Mouse (Mus musculus): ENCODE data around the gene Nmrk2. TPM values are rescaled to one million over a fixed set of nuclear protein-coding genes. Genes with fewer than 3 reads are reported as not detected.
"Not testable (repeated sequence)": the region's sequence is repeated elsewhere in the genome, so short reads cannot be mapped to it uniquely, and the experiment has no call there.

Gene Nmrk2
- polyA plus RNA-seq, 1 experiment from 2014 or later: 0.18 TPM

DNA sequence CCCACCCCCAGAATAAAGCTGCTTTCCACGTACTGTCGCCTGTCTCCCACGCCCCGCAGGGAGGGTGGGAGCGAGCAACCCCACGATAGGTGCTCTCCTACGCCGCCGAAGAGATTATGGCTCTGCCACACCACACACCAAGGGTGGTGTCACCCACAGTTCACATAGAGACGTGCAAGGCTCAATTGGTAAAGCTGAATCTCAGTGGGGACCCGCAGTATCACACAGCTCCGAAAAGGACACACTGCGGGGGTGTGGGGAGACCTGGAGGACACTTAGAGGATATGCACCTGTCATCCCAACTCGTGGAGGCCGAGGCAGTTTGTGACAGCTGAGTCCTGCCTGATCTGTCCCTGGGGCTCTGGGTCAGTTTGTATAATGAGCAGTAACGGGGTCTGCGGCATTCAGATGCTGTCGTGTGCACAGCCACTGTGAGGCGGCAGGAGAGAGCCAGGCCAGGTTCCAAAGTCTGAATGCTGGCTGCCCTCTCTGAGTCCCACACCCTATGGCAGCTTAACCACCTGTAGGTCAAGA, 8.8 kb downstream of the Nmrk2 start:
- H3K4me3 ChIP-seq (replicated peaks): peak overlapping the region; percentile 53
- ATAC-seq (ENCODE audit: insufficient read depth, low FRiP score, low read depth): no peak
- peaks cover 37% of the 10 kb centered on the region for H3K4me1 ChIP-seq
- peaks cover 20% of the 10 kb centered on the region; the same call in 1 of the 2 replicates for H3K36me3 ChIP-seq
- H3K9ac ChIP-seq: peak overlapping the region; percentile 26
- peak overlapping the region; percentile 89 for H3K27ac ChIP-seq
- WGBS: 5% methylated on average over 19 of the region's 19 CpGs
- peaks cover 24% of the 10 kb centered on the region for H3K27me3 ChIP-seq (replicated peaks)
- no peaks in the 10 kb centered on the region for H3K9me3 ChIP-seq
- peak overlapping the region; percentile 97 for H3K4me2 ChIP-seq

DNA sequence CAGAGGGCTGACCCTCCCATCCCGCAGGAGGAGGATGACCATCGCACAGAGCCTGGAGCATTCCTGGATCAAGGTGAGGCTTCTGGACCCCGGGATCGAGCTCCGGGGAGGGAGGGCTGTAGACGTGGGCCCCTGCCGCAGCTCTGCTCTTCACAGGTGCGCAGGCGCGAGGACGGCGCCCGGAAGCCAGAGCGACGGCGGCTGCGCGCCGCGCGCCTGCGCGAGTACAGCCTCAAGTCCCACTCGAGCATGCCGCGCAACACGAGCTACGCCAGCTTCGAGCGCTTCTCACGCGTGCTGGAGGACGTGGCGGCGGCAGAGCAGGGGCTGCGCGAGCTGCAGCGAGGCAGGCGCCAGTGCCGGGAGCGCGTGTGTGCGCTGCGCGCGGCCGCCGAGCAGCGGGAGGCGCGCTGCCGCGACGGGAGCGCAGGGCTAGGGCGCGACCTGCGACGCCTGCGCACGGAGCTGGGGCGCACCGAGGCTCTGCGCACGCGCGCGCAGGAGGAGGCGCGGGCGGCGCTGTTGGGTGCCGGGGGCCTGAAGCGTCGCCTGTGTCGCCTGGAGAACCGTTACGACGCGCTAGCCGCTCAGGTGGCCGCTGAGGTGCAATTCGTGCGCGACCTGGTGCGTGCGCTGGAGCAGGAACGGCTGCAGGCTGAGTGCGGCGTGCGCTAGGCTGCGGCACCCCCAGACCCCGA, 9.4 kb downstream of the Nmrk2 start:
- H3K4me1 ChIP-seq: peaks cover 37% of the 10 kb centered on the region
- H3K4me3 ChIP-seq (replicated peaks): peak overlapping the region; percentile 53
- ATAC-seq (ENCODE audit: insufficient read depth, low FRiP score, low read depth): peak; percentile 79
- H3K27me3 ChIP-seq (replicated peaks): peaks cover 24% of the 10 kb centered on the region
- H3K4me2 ChIP-seq: peak overlapping the region; percentile 97
- H3K9ac ChIP-seq: peak overlapping the region; percentile 29
- peak overlapping the region; percentile 89 for H3K27ac ChIP-seq
- no peaks in the 10 kb centered on the region for H3K9me3 ChIP-seq
- peaks cover 20% of the 10 kb centered on the region; the same call in 1 of the 2 replicates for H3K36me3 ChIP-seq
- 1% methylated on average over 92 of the region's 93 CpGs for WGBS

DNA sequence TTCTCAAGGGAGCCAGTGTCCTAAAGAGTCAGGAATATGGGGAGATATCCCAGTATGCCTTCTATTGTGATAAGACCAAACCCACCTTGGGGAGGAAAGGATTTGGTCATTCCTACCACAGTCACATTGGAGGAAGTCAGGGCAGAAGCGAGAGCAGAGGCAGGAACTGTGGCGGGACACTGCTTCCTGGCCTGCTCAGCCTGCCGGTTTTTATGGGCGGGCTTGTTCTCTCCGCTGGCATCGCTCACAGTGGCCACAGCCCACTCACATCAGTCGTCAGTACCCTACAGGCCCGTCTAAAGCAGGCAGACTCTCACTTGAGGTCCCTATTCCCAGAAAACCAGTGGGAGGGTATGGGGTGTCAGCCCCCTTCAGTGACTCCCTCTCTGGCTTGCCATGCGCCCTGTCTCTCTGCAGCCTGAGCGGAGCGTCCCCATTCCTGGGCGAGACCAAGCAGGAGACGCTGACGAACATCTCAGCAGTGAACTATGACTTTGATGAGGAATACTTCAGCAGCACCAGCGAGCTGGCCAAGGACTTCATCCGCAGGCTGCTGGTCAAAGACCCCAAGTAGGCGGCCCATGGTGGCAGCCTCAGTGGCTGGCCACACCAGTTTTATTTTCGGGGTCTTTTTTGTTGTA, 10.4 kb downstream of the Nmrk2 start:
- Histone ChIP-seq H3K4me2 (peak overlapping the region; percentile 97), H3K9ac (peak overlapping the region; percentile 7; the same call in 1 of the 2 replicates), H3K4me1 (peaks cover 37% of the 10 kb centered on the region), H3K27me3 (replicated peaks) (peaks cover 20% of the 10 kb centered on the region), H3K4me3 (replicated peaks) (peak overlapping the region; percentile 53; the same call in 1 of the 2 replicates), H3K27ac (peak overlapping the region; percentile 89), H3K9me3 (no peaks in the 10 kb centered on the region), H3K36me3 (peaks cover 24% of the 10 kb centered on the region)
- no peak for ATAC-seq (ENCODE audit: insufficient read depth, low FRiP score, low read depth)
- 81% methylated on average over 18 of the region's 18 CpGs for WGBS

DNA sequence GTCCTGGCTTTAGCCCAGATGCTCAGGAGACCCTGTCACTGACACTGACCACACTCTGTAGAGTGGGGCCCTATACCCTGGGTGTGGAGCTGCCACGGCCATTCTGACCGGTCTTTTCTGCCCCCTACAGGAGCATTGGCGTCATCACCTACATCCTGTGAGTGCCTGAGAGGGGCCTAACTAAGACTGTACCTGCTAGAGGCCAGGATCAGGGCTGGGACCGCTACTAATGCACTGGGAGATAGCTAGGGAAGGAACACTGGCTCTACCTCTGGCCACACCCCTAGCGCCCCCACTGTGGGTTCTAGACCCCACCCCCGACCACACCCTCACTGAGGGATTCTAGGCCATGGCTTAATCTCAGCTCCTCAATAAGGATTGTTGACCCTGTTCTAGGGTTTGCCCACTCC, 10.9 kb downstream of the Nmrk2 start:
- H3K27me3 ChIP-seq (replicated peaks): peaks cover 17% of the 10 kb centered on the region
- H3K9ac ChIP-seq: peak overlapping the region; percentile 7; the same call in 1 of the 2 replicates
- peaks cover 24% of the 10 kb centered on the region for H3K36me3 ChIP-seq
- no peak overlapping the region for H3K4me3 ChIP-seq (replicated peaks)
- peaks cover 37% of the 10 kb centered on the region for H3K4me1 ChIP-seq
- H3K4me2 ChIP-seq: no peak overlapping the region
- 59% methylated on average over 6 of the region's 6 CpGs for WGBS
- H3K27ac ChIP-seq: peak overlapping the region; percentile 89; the same call in 1 of the 2 replicates
- no peaks in the 10 kb centered on the region for H3K9me3 ChIP-seq
- no peak for ATAC-seq (ENCODE audit: insufficient read depth, low FRiP score, low read depth)

DNA sequence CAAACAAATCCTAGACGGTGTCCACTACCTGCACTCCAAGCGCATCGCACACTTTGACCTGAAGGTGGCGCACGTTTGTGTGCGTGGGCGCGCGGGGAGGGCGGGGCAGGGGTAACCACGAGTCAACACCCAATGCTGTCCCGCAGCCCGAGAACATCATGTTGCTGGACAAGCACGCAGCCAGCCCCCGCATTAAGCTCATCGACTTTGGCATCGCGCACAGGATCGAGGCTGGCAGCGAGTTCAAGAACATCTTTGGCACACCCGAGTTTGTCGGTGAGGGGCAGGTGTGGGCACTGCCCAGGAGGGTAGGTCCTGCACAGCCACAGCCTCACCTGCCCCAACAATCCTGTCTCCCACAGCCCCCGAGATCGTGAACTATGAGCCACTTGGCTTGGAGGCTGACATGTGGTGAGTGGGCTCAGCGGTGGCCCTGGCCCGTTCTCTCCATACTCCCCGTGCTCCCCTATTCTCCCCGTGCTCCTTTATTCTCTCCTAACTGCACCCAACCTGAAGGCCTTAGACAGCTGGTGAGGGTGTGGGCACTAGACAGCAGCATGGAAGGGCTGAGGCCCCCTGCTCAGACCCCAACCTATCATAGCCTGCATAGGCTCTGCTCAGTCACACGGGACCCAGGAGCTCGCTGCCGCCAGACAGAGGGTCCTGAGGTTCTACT, 11.5 kb downstream of the Nmrk2 start:
- ATAC-seq (ENCODE audit: insufficient read depth, low FRiP score, low read depth): no peak
- peaks cover 24% of the 10 kb centered on the region for H3K36me3 ChIP-seq
- H3K27me3 ChIP-seq (replicated peaks): peaks cover 15% of the 10 kb centered on the region
- H3K9ac ChIP-seq: no peak overlapping the region
- no peak overlapping the region for H3K4me2 ChIP-seq
- no peaks in the 10 kb centered on the region for H3K9me3 ChIP-seq
- no peak overlapping the region for H3K27ac ChIP-seq
- 69% methylated on average over 31 of the region's 31 CpGs for WGBS
- peaks cover 37% of the 10 kb centered on the region for H3K4me1 ChIP-seq
- no peak overlapping the region for H3K4me3 ChIP-seq (replicated peaks)

DNA sequence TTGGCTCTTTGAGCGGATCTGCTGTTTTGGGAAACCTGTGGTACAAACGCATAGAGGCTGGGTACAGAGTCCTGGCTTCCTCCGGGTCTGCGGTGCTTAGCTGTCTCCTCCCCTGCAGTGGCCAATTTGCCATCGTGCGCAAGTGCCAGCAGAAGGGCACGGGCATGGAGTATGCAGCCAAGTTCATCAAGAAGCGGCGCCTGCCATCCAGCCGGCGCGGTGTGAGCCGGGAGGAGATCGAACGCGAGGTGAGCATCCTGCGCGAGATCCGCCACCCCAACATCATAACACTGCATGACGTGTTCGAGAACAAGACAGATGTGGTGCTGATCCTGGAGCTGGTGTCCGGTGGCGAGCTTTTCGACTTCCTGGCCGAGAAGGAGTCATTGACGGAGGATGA, 12.0 kb downstream of the Nmrk2 start:
- H3K4me3 ChIP-seq (replicated peaks): no peak overlapping the region
- 75% methylated on average over 26 of the region's 26 CpGs for WGBS
- H3K27ac ChIP-seq: no peak overlapping the region
- peaks cover 37% of the 10 kb centered on the region for H3K4me1 ChIP-seq
- H3K27me3 ChIP-seq (replicated peaks): peaks cover 9% of the 10 kb centered on the region
- H3K36me3 ChIP-seq: peaks cover 24% of the 10 kb centered on the region
- no peak overlapping the region for H3K4me2 ChIP-seq
- H3K9me3 ChIP-seq: no peaks in the 10 kb centered on the region
- ATAC-seq (ENCODE audit: insufficient read depth, low FRiP score, low read depth): no peak
- no peak overlapping the region for H3K9ac ChIP-seq

DNA sequence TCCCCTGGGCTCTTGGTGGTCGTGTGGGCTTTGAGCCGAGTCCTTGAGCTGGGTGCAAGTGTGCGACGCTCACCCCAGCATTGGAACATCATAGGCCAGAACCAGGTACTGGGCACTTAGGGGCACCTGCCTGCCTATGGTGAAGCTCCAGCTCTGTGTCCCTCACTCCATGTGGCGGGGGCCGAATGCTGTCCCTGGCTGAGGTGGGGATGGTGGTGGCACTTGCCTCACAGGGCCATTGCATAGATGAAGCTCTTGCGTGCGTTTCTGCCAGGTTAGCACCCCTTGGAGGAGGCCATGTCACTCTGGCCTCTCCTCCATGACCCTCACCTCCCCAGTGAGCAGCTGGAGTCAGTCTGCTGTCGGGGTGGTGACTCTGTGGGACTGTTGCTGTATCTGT, 14.7 kb downstream of the Nmrk2 start:
- no peak overlapping the region for H3K4me3 ChIP-seq (replicated peaks)
- H3K27ac ChIP-seq: no peak overlapping the region
- H3K4me2 ChIP-seq: no peak overlapping the region
- peaks cover 34% of the 10 kb centered on the region for H3K4me1 ChIP-seq
- H3K27me3 ChIP-seq (replicated peaks): no peaks in the 10 kb centered on the region
- H3K9me3 ChIP-seq: no peaks in the 10 kb centered on the region
- no peak for ATAC-seq (ENCODE audit: insufficient read depth, low FRiP score, low read depth)
- H3K9ac ChIP-seq: no peak overlapping the region
- peaks cover 30% of the 10 kb centered on the region for H3K36me3 ChIP-seq
- WGBS: 93% methylated on average over 9 of the region's 9 CpGs

DNA sequence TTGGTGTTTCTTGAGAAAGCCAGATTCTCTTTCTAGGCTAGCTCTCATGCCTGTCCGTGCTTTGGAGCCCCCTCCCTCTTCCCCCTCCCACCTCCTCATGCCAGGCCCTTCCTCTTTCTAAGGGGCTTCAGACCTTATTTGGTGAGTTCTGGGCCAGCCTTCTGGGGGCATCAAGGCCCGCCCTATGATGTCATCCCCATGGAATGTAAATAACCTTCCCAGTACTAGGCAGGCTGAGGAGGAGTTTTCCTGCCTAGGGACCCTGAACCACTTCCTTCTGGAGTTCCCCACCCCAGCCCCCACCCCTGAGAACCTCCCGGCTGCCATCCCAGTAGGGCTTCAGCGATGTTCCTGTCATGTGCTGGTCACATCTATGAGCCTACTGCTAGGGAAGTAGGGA, 17.1 kb downstream of the Nmrk2 start:
- peak overlapping the region; percentile 88 for H3K27ac ChIP-seq
- peaks cover 40% of the 10 kb centered on the region for H3K36me3 ChIP-seq
- peak overlapping the region; percentile 69; the same call in 1 of the 2 replicates for H3K4me2 ChIP-seq
- 9% methylated on average over 4 of the region's 4 CpGs for WGBS
- peaks cover 22% of the 10 kb centered on the region for H3K4me1 ChIP-seq
- no peaks in the 10 kb centered on the region for H3K27me3 ChIP-seq (replicated peaks)
- H3K4me3 ChIP-seq (replicated peaks): no peak overlapping the region
- no peak for ATAC-seq (ENCODE audit: insufficient read depth, low FRiP score, low read depth)
- no peaks in the 10 kb centered on the region for H3K9me3 ChIP-seq
- H3K9ac ChIP-seq: no peak overlapping the region

DNA sequence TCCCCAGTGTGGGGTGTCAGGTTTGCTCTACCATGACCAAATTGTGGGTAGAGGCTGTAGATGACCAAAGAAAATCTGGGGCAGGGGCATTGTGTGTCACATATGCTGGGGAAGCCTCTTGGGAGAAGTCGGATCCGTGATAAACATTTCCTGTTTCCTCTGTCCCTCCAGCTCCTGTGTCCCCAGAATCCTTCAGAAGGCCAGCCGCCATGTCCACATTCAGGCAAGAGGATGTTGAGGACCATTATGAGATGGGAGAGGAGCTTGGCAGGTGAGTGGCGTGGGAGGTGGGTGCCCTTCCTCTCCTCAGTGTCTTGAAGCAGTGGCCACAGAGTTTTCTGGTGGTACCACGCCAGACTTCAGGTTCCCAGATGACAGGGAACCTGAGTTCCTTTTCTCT, 18.0 kb downstream of the Nmrk2 start, which contains the start of gene 4930442H23Rik:
4930442H23Rik (minus strand) TSS at position 45 of the 400 bp plus-strand sequence.
- Histone ChIP-seq H3K9ac (peak within 1 kb of the TSS; percentile 58), H3K9me3 (no peaks in the 10 kb centered on the region), H3K36me3 (peaks cover 47% of the 10 kb centered on the region), H3K4me1 (peaks cover 32% of the 10 kb centered on the region), H3K27me3 (replicated peaks) (no peaks in the 10 kb centered on the region), H3K4me3 (replicated peaks) (peak within 1 kb of the TSS; percentile 76), H3K27ac (peak within 1 kb of the TSS; percentile 92), H3K4me2 (peak within 1 kb of the TSS; percentile 69)
- 76% methylated on average over 5 of the region's 5 CpGs for WGBS
- ATAC-seq (ENCODE audit: insufficient read depth, low FRiP score, low read depth): no peak

DNA sequence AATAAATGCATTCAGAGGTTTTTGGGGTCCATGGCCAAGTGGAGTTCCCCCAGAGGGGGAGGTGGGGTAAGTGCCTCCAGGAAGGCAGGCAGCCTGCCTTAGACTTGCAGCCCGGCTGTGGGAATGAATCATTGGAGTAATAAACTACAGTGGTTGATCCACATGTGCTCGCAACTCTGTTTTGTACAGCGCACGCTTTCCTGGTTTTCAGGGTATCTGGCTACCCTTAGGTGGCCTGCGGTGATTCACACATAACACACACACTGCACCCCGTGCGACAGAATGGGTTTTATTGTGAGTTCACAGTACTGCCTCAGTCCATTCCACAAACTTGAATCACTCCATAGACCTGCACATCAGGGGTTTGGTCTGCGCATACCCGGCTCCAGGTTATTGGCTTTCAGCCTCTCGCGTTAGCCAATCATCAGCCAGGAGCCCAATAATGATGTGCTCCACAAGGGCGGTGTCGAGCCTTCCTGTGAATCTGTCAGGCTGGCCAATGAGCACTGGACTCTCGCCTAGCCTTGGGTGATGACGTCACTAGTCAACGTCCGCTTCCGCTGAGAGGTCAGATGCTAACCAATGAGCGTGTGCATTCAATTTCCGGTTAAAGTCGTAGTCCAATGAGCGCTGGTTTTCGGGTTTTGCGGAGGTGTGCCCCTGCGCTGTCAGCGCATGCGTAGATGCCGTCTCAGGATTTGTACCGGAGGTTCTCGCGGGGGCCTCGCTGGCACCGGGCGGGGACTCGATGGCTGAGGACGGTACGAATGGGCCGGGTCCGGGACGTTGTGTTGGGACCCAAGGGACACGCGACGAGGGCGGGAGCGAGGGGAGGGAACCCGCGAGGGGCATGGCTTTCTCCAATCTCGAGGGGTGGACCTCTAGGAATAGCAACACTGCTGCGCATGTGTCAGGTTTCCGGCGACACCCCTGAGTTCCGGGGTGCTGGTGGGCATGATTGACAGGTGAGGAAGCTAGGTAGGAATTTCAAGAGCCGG, 19.2 kb downstream of the Nmrk2 start, which contains the start of gene Dapk3:
Dapk3 (plus strand) TSS at position 670 of the 998 bp plus-strand sequence.
- H3K4me3 ChIP-seq (replicated peaks): peak within 1 kb of the TSS; percentile 76
- peak; percentile 94 for ATAC-seq (ENCODE audit: insufficient read depth, low FRiP score, low read depth)
- WGBS: 5% methylated on average over 53 of the region's 53 CpGs
- H3K4me2 ChIP-seq: peak within 1 kb of the TSS; percentile 69
- peaks cover 55% of the 10 kb centered on the region for H3K36me3 ChIP-seq
- H3K27ac ChIP-seq: peak within 1 kb of the TSS; percentile 92
- H3K27me3 ChIP-seq (replicated peaks): no peaks in the 10 kb centered on the region
- H3K4me1 ChIP-seq: peaks cover 44% of the 10 kb centered on the region
- no peaks in the 10 kb centered on the region for H3K9me3 ChIP-seq
- H3K9ac ChIP-seq: peak within 1 kb of the TSS; percentile 58

DNA sequence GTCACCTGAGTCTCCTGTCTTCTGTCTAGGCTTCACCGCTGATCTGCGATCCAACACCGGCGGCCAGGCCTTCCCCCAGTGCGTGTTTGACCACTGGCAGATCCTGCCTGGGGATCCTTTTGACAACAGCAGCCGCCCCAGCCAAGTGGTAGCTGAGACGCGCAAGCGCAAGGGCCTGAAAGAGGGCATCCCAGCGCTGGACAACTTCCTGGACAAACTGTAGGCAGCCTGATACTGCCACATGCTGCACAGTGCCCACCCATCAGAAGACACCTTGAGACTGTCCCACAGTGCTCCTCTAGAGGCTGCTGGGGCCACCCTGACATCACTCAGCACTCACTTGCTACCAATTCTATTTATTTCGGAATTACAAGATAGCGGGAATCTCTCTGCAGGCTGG, 20.0 kb downstream of the Nmrk2 start:
- not testable (repeated sequence) for H3K4me3 ChIP-seq (replicated peaks); H3K9ac ChIP-seq; H3K9me3 ChIP-seq; ATAC-seq (ENCODE audit: insufficient read depth, low FRiP score, low read depth); H3K27me3 ChIP-seq (replicated peaks); H3K4me2 ChIP-seq
- 79% methylated on average over 12 of the region's 12 CpGs for WGBS
- H3K27ac ChIP-seq: peak overlapping the region; percentile 73
- peaks cover 53% of the 10 kb centered on the region for H3K36me3 ChIP-seq
- H3K4me1 ChIP-seq: peaks cover 45% of the 10 kb centered on the region

All from stomach, embryonic 15.5 days (tissue).